Mouse (Mus musculus) gastrocnemius, postnatal 4 days (tissue): ENCODE measurements around the gene Reg4. TPM values are rescaled to one million over a fixed set of nuclear protein-coding genes. Genes with fewer than 3 reads are reported as not detected.
A peak's percentile ranks its signal among the peaks of the same experiment; 100 is the strongest.

Experiments used
- DNase-seq, 2 experiments: peaks; one replicate each; pipeline ENCODE4 v3.0.0; 2021 to 2022; ENCODE audit warnings: low spot score in 2 of 2, mixed read lengths in 2 of 2
- total RNA-seq, 2 experiments: library from RNA; stranded (reverse); gene quantifications; 2 replicates each; pipeline ENCODE4 v1.2.3; 2021

The Reg4 gene
- total RNA-seq, 2 experiments from 2014 or later = not detected

GRCm38 (mm10) chr3:98236266-98236665 is 14.3 kb downstream of the Reg4 start:
- DNase-seq = no peak

- no peak for DNase-seq
Observed at GRCm38 (mm10) chr3:98237240-98237639, 15.3 kb downstream of the Reg4 start.

GRCm38 (mm10) chr3:98238150-98238549 is 16.2 kb downstream of the Reg4 start:
- DNase-seq = no peak

GRCm38 (mm10) chr3:98242051-98242450 is 20.1 kb downstream of the Reg4 start:
- DNase-seq = no peak

- DNase-seq = no peak
Observed at GRCm38 (mm10) chr3:98242458-98243037, 20.6 kb downstream of the Reg4 start.

GRCm38 (mm10) chr3:98245892-98246291 is 23.9 kb downstream of the Reg4 start:
- DNase-seq = no peak

- no peak for DNase-seq
Observed at GRCm38 (mm10) chr3:98246985-98247751, 25.2 kb downstream of the Reg4 start.

- no peak for DNase-seq
Observed at GRCm38 (mm10) chr3:98249378-98249777, 27.4 kb downstream of the Reg4 start.

- no peak for DNase-seq
Observed at GRCm38 (mm10) chr3:98249833-98250448, 28.0 kb downstream of the Reg4 start.

- DNase-seq = no peak
Observed at GRCm38 (mm10) chr3:98254059-98254458, 32.1 kb downstream of the Reg4 start.

GRCm38 (mm10) chr3:98254656-98255583 is 33.0 kb downstream of the Reg4 start:
- DNase-seq = no peak

GRCm38 (mm10) chr3:98258723-98259122 is 36.8 kb downstream of the Reg4 start:
- no peak for DNase-seq

- DNase-seq = no peak
Observed at GRCm38 (mm10) chr3:98259271-98259751, 37.4 kb downstream of the Reg4 start.

- DNase-seq = no peak
Observed at GRCm38 (mm10) chr3:98260534-98260933, 38.6 kb downstream of the Reg4 start.

- no peak for DNase-seq
Observed at GRCm38 (mm10) chr3:98261415-98261814, 39.5 kb downstream of the Reg4 start.

GRCm38 (mm10) chr3:98262133-98262532 is 40.2 kb downstream of the Reg4 start:
- no peak for DNase-seq

GRCm38 (mm10) chr3:98267249-98267651 is 45.3 kb downstream of the Reg4 start:
- DNase-seq = no peak

GRCm38 (mm10) chr3:98273623-98274398 is 51.9 kb downstream of the Reg4 start:
- no peak for DNase-seq

GRCm38 (mm10) chr3:98279682-98280081 is 57.7 kb downstream of the Reg4 start:
- no peak for DNase-seq

GRCm38 (mm10) chr3:98280204-98280932 is 58.4 kb downstream of the Reg4 start, which contains the start of gene Hmgcs2:
TSS of gene Hmgcs2 (plus strand) at chr3:98280435.
- DNase-seq = peak in 1 of 2 experiments; percentile 29
